Mouse (Mus musculus): Measurements from ENCODE around the gene Pdgfc.
A peak's percentile ranks its signal among the peaks of the same experiment; 100 is the strongest.

Gene Pdgfc

DNA sequence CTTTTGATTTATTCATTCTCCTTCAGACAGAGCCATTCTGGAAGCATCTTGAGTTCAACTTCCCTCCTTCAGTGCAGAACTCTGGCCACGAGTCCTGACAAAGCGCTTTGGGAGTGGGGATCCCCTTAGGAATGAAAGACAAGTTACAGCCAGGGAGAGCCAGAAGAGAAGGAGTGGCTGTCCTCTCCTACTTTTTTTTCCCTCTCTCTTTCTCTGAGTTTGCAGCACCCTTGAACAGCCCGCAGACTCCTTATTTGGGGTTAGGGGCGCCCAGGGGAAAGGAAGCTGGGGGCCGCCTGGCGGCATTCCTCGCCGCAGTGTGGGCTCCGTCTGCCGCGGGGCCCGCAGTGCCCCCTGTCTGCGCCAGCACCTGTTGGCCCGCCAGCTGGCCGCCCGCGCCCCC, at the start of gene Pdgfc:
Pdgfc (plus strand) TSS at position 266 of the 403 bp plus-strand sequence.
- DNase-seq (ENCODE audit: low read depth, low spot score), result peak; percentile 33

DNA sequence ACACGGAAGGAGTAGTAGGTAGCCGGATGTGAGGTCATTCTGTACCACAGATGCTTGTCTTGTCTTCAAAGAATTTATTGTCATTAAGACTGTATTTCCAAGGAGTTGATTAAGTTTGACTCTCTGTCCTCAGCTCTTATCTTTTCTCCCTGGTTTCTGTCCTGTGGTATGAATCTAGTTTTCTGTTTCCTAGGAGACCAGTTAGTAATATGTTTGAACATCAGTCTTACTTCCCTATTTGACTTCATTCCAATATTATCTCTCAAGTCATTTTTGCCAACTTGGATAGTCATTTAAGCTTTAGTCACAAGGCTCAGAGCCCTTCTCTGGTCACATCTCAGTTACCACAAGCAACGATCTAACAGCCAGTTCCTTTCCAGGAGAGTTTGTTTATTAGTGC, 27.0 kb upstream of the Pdgfc start:
- DNase-seq (ENCODE audit: low read depth, low spot score), result no peak

- DNase-seq (ENCODE audit: low read depth, low spot score), result no peak
These were observed 26.3 kb upstream of the Pdgfc start for GRCm38 (mm10) chr3:81009899-81010298.

GRCm38 (mm10) chr3:81017385-81018051, 18.7 kb upstream of the Pdgfc start:
- DNase-seq (ENCODE audit: low read depth, low spot score), result peak; percentile 48

DNA sequence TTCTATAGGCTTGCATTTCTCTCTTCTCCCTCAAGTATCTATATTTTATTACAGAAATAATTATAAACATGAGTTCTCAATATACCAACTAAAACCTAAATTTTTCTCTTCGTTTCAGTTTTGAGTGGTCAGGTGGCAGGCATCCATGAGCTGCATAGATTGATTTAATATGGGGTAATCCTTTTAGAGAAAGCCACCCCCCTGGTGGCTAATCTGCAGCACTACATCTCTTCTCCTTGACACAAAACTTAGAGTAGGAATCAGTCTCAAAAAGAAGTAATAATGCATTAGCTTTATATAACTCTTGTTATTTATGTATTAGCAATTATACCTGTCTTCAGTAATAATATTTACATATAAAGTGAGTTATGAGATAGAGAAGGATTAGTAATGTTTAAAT, 16.2 kb upstream of the Pdgfc start:
- DNase-seq (ENCODE audit: low read depth, low spot score), result peak; percentile 55

DNA sequence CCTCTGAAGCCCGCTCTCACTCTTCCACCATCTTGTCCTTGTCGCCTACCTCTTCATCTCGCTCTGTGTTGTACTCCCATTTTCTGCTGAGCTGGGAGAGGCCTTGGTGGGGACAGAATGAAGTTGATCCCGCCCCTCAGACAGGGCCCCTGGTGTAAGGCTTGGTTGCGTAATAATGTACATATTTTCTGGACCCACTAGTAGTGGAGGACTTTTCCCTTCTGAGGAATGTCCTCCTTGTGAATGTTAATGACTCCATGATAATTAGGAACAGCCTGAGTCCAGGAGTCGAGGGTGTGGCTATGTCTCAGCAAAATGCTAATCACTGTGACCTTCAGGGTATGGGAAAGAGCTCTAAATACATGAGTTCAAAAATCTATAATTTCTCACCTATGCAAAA, 14.4 kb upstream of the Pdgfc start:
- peak; percentile 87 for DNase-seq (ENCODE audit: low read depth, low spot score)

DNA sequence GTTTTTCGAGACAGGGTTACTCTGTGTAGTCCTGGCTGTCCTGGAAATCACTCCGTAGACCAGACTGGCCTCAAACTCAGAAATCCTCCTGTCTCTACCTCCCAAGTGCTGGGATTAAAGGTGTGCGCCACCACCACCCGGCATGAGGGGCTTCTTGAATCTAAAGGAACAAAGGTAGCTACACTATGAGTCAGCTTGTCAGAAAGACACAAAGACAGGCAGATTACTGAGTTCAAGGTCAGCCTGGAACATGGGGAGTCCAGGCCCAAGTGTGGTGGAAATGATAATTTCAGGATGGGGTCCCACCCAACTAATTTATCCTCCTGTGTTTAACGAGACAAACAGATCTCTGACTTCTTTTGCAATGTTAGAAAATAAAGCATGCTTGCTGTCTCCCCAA, 13.9 kb upstream of the Pdgfc start:
- DNase-seq (ENCODE audit: low read depth, low spot score), result peak; percentile 55

GRCm38 (mm10) chr3:81022845-81023244, 13.4 kb upstream of the Pdgfc start:
- DNase-seq (ENCODE audit: low read depth, low spot score), result peak; percentile 45

GRCm38 (mm10) chr3:81023568-81023967, 12.6 kb upstream of the Pdgfc start:
- DNase-seq (ENCODE audit: low read depth, low spot score), result no peak

DNA sequence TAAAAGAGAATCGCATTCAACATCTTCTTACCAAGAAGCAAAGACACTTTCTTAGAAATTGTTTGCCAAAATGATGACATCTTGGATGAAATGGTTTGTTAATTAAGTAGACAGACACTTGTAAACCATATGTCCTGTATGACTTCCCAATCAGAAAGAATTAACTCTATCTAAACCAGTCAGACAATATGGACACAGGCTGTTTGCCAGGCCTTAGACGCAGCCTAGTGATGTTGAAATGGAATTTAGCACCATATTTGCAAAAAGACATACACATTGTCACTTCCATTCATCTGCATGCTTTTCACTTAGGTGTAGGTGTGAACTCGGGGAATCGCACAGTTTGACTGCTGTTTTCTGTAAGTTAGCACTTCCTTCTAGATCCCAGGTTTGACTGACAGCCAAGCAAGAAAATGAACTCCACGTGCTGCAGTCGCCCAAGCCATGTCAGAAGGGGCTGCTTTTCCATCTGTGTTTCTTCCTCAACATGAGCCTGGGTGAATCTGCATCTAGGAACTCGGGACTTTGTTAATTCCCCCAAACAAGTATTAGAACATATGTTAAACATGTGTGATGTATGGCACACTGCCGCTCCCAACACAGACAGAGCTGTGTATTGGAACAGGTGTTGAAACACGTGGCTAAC, 10.5 kb upstream of the Pdgfc start:
- DNase-seq (ENCODE audit: low read depth, low spot score), result no peak

DNA sequence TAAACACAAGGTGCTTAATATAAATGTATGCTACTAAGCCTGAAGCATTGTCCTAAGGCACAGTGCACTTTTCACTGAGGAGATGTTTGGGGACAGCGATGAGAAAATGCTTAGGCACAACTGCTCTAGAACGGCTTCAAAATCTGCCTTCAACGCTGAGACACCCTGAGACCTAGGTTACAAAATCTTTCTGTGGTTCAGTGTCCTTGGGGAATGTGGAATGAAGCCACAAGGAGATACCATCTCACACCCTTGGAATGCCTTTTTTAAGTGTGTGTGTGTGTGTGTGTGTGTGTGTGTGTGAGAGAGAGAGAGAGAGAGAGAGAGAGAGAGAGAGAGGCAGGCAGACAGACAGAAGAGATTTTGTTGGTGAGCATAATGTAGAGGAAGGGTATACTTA, 7.9 kb upstream of the Pdgfc start:
- no peak for DNase-seq (ENCODE audit: low read depth, low spot score)

DNA sequence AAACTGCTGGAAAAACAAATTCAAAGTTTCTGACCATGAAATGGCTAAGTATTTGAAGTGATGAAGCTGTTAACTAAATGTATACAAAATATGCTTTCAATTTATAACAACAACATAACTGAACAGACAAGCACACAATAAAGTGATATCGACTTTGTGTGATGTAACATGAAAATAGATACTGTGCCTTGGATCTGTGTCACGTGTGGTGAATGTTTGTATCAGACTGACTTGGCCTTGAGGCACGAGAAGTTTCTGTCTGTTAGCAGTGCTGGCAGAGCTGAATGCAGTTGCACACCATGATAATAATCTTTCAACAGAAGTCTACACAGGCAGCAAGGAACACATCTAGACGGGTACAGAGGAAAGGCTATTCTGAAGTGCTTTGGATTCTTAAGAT, 6.9 kb upstream of the Pdgfc start:
- DNase-seq (ENCODE audit: low read depth, low spot score), result no peak

DNA sequence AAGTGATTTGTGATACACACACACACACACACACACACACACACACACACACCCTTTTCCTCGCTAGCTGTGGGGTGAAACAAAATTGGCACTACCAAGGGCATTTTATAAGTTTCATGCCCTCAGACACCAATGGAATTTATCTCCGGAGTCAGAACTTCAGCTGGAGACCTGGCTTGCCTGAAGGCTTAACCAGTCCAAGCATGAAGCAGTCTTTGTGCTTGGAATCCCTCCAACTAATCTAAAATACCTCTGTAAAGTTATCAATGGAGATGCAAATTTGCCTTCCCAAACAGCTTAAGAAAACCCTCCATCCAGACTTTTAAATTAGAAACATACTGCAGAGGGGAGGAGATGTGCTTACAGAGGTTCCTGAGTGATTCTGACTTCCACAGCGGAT, 6.3 kb upstream of the Pdgfc start:
- DNase-seq (ENCODE audit: low read depth, low spot score), result peak; percentile 21

- no peak for DNase-seq (ENCODE audit: low read depth, low spot score)
These were observed 5.9 kb upstream of the Pdgfc start for GRCm38 (mm10) chr3:81030311-81030710.

DNA sequence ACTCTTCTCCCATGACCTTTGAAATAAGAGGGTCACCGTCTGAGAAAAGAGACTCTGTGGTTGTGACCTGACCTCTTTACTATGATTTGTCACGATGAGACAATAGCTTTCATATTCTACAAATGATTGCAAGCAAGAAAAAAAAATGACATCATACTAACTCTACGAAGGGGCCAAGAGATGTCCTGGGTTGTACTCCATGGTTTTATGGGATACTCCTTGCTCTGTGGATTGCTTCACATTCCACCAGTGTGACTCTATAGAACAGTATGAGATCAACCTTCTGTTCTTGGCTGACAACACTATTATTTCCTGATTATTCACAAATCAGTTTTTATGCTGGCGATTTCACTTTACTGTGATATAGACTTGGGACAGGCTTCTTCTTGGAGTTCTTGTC, 4.2 kb upstream of the Pdgfc start:
- no peak for DNase-seq (ENCODE audit: low read depth, low spot score)

GRCm38 (mm10) chr3:81034336-81035102, 1.7 kb upstream of the Pdgfc start:
- peak; percentile 86 for DNase-seq (ENCODE audit: low read depth, low spot score)

DNA sequence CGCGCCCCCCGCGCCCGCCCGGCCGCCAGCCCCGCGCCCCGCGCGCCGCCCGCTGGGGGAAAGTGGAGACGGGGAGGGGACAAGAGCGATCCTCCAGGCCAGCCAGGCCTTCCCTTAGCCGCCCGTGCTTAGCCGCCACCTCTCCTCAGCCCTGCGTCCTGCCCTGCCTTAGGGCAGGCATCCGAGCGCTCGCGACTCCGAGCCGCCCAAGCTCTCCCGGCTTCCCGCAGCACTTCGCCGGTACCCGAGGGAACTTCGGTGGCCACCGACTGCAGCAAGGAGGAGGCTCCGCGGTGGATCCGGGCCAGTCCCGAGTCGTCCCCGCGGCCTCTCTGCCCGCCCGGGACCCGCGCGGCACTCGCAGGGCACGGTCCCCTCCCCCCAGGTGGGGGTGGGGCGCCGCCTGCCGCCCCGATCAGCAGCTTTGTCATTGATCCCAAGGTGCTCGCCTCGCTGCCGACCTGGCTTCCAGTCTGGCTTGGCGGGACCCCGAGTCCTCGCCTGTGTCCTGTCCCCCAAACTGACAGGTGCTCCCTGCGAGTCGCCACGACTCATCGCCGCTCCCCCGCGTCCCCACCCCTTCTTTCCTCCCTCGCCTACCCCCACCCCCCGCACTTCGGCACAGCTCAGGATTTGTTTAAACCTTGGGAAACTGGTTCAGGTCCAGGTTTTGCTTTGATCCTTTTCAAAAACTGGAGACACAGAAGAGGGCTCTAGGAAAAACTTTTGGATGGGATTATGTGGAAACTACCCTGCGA, 517 bp downstream of the Pdgfc start:
- peak; percentile 82 for DNase-seq (ENCODE audit: low read depth, low spot score)

DNA sequence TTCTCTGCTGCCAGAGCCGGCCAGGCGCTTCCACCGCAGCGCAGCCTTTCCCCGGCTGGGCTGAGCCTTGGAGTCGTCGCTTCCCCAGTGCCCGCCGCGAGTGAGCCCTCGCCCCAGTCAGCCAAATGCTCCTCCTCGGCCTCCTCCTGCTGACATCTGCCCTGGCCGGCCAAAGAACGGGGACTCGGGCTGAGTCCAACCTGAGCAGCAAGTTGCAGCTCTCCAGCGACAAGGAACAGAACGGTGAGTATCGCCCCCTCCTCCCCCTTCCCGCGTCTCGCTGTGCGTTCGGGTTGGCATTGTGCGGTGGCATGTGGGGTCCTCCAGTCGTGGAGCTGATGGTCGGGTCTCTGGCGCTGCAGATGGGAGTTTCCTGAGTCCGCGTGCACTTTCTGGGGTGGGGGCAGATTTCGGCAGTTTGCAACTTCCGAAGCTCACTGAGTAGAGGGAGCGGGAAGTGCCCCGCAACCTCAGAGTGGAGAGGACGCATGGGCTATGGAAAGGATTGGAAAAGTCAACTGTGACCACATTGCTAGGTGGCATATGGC, 1.2 kb downstream of the Pdgfc start:
- DNase-seq (ENCODE audit: low read depth, low spot score), result peak; percentile 69

DNA sequence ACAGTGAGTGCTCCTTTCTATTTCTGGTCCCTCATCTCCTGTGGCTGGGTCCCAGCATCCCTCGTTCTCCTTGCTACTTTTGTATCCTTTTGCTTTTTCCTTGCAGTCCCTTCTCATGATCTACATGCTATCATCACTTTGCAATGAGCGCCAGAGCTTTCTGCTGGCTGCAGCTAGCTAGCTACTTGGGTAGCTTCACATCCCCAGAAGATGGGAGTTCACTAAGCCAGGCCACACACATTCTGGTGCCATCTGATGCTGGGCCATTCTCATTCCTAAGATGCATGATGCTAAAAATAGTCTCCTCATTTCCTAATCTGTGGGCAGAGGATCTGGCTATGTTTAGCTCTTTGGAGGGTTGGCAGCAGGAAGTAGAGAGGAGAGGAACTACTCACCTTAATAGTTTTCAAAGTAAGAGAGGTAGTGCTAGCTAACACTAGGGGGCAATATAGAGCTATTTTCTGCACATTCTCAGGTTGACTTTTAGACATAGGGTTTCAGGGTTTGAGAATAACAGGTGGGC, 3.0 kb downstream of the Pdgfc start:
- DNase-seq (ENCODE audit: low read depth, low spot score), result peak; percentile 76

- peak; percentile 18 for DNase-seq (ENCODE audit: low read depth, low spot score)
These were observed 8.6 kb downstream of the Pdgfc start for GRCm38 (mm10) chr3:81044653-81045343.
